Mouse (Mus musculus): Measurements from ENCODE around the gene Pld1.

DNA sequence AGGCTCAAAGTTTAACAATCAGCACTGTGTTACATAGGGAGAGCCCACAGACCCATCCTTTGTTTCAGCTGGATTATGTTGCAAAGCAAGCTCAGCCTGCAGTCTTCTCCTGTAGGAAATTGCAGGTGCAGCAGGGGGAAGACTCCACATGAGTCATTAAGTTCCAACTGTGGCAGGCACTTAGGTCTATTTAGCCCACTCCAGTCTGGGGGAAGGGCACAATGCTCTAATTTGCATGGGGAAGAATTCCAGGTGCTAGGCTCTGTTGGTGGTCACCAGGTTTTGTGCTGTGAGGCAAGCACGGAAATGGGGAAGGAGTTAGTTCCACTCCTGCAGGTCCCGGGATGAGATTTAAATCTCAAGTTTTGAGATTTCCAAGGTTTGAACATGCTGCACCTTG lies 99.6 kb downstream of the Pld1 start:
- TF ChIP-seq GATA1 (IDR thresholded peaks at IDR 0.05; ENCODE audit: low read length) (no peak), TAL1 (IDR thresholded peaks at IDR 0.05; ENCODE audit: low read length) (no peak)
